Mouse (Mus musculus) midbrain, embryonic 11.5 days (tissue): ENCODE data around the gene Zfp266. TPM values are rescaled to one million over a fixed set of nuclear protein-coding genes. Genes with fewer than 3 reads are reported as not detected.
"Not testable (repeated sequence)": the region's sequence is repeated elsewhere in the genome, so short reads cannot be mapped to it uniquely, and the experiment has no call there.

Source experiments
- ATAC-seq: fragments of 200-750 bp; cut with Nextera tagmentation; 2 replicates; pipeline ENCODE4 v1.8.0; 2017; ENCODE audit warnings: moderate TSS enrichment, moderate library complexity; ENCODE audit not compliant: low FRiP score
- DNase-seq: peaks from one replicate; pipeline ENCODE4 v3.0.0; 2015; ENCODE audit warnings: low spot score; ENCODE audit errors: missing footprints
- H3K27ac ChIP-seq: fragments of 300-500 bp; sonication (generic); 2 replicates; pipeline ENCODE4 v1.5.1; 2014; ENCODE audit warnings: low read depth, low read length
- H3K27me3 ChIP-seq: fragments of 300-500 bp; sonication (generic); 2 replicates; pipeline ENCODE4 v1.6.1; 2014; ENCODE audit warnings: mild to moderate bottlenecking, low read length, moderate library complexity, mixed read lengths; ENCODE audit not compliant: control insufficient read depth, insufficient read depth
- H3K36me3 ChIP-seq: fragments of 300-500 bp; sonication (generic); 2 replicates; pipeline ENCODE4 v1.6.1; 2014; ENCODE audit warnings: mild to moderate bottlenecking, low read length, moderate library complexity, mixed read lengths; ENCODE audit not compliant: control insufficient read depth, insufficient read depth
- H3K4me1 ChIP-seq: fragments of 300-500 bp; sonication (generic); 2 replicates; pipeline ENCODE4 v1.6.1; 2014; ENCODE audit warnings: low read length; ENCODE audit not compliant: control insufficient read depth, insufficient read depth
- H3K4me2 ChIP-seq: fragments of 300-500 bp; sonication (generic); 2 replicates; pipeline ENCODE4 v1.6.1; 2014; ENCODE audit warnings: mild to moderate bottlenecking, moderate library complexity
- H3K4me3 ChIP-seq: fragments of 300-500 bp; sonication (generic); 2 replicates; pipeline ENCODE4 v1.5.1; 2014; ENCODE audit warnings: low read depth, low read length
- H3K9ac ChIP-seq: fragments of 300-500 bp; sonication (generic); 2 replicates; pipeline ENCODE4 v1.6.1; 2014; ENCODE audit warnings: low read length
- H3K9me3 ChIP-seq: fragments of 300-500 bp; sonication (generic); 2 replicates; pipeline ENCODE4 v1.6.1; 2016; ENCODE audit warnings: low read length; ENCODE audit not compliant: control insufficient read depth
- WGBS: fragments of 180-500 bp; shearing (Covaris S2); extraction: QIAGEN DNeasy Blood & Tissue Kit; methylation state at CpG from one replicate; pipeline ENCODE4 v1.1.7; 2014; 5-methylcytosine and 5-hydroxymethylcytosine counted together
- polyA plus RNA-seq: library from polyadenylated mRNA; unstranded; fragments of >200 nt; fragmentation: Nextera tagmentation; extraction: Ambion mirVana; gene quantifications from 2 replicates; pipeline ENCODE4 v1.2.1, GENCODE M21; 2014

Zfp266 gene
- 127 and 140 TPM in 2 replicates for polyA plus RNA-seq

DNA sequence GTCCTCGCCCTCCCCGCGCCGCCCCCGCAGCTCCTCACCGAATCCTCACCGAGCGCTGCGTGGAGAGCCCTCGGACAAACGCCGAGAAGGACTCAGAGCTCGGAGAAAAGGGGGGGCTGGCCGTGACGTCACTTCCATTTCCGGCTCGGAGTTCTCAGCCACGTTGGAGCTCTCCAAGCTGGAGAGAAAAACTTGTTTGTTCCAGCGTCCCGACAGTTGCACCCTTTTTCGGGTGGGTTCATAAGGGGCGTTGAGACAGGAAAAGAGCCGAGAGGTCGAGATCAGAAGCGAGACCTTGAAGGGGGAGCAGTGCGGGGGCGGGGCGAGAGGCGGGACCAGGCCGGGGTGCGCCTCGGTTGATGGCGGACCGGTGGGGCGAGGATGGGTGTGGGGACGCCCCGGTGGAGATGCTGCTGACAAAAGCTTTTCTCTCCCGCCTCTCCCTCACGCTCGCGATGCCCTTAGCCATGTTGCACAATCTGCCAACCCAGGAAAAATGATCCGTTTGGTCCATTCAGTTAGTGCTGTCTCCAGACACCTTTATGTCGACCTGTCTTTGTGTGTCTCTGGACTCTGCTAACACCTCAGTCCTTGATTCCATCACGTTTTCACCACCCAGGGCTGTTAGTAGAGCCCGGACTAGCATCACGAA, at the start of gene Zfp266:
TSS of gene Zfp266 (minus strand) at position 112 of the 652 bp plus-strand sequence.
- peak within 1 kb of the TSS; percentile 86 for H3K4me2 ChIP-seq
- ATAC-seq (peak; percentile 93), DNase-seq (peak; percentile 100)
- H3K4me3 ChIP-seq, result peak within 1 kb of the TSS; percentile 69
- peaks cover 11% of the 10 kb centered on the region for H3K4me1 ChIP-seq
- no peaks in the 10 kb centered on the region for H3K36me3 ChIP-seq
- H3K27ac ChIP-seq, result peak within 1 kb of the TSS; percentile 90
- no peaks in the 10 kb centered on the region for H3K27me3 ChIP-seq
- H3K9me3 ChIP-seq, result no peaks in the 10 kb centered on the region
- peak within 1 kb of the TSS; percentile 91 for H3K9ac ChIP-seq
- WGBS, result under 1% methylated on average over 45 of the region's 46 CpGs

DNA sequence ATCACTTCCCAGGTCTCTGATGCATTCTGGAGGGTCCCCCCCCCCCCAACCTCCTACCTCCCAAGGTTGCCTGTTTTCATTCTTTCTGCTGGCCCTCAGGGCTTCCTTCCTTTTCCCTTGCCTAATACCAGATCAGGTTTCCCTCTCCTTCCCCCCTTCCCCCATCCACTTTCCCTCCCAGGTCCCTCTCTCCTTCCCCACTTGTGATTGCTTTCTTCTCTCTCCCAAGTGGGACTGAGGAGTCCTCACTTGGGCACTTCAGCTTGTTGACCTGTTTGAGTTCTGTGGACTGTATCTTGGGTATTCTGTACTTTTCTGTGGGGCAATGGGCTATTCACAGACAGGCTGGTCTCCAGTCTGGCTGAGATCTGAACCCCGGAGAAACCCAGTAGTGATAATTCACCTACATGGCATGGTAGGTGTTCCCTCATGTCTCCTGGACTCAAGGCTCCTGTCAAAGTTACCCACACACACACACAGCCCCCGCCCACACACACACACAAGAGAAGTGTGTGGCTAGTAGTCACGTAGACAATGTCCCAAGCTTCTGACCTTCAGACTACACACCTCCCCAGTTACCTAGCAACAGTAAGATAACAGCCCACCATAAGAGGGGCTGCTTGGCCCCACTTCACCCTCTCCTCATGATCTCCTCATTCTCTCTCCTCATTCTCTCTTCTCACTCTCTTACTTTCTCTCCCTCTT, 44.3 kb upstream of the Zfp266 start:
- 73% methylated on average over 3 of the region's 3 CpGs for WGBS
- H3K27me3 ChIP-seq, DNase-seq, H3K9ac ChIP-seq, H3K27ac ChIP-seq, H3K4me1 ChIP-seq, H3K36me3 ChIP-seq, ATAC-seq, H3K9me3 ChIP-seq, H3K4me2 ChIP-seq, H3K4me3 ChIP-seq: not testable (repeated sequence)

DNA sequence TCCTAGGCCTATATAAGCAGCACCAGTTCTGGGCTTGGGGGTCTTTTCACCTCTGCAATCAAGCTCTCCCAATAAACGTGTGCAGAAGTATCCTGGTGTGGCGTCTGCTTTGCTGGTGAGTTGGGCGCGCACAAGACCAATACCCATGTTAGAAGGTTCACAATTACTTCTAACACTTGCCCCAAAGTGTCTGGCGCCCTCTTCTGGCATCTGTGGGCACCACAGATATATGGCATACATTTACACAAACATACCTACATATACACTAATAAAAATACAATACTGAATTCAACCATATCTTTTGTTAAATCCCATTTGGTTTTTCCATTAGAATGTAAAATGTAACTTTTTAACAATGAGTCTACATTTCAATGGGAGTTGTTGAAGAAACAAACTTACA, 41.0 kb upstream of the Zfp266 start:
- no peak overlapping the region for H3K4me2 ChIP-seq
- DNase-seq, result no peak
- no peaks in the 10 kb centered on the region for H3K36me3 ChIP-seq
- H3K27ac ChIP-seq, result no peak overlapping the region
- no peaks in the 10 kb centered on the region for H3K27me3 ChIP-seq
- no peak for ATAC-seq
- no peaks in the 10 kb centered on the region for H3K4me1 ChIP-seq
- 86% methylated on average over 5 of the region's 5 CpGs for WGBS
- H3K4me3 ChIP-seq, result no peak overlapping the region
- no peaks in the 10 kb centered on the region for H3K9me3 ChIP-seq
- H3K9ac ChIP-seq, result no peak overlapping the region

DNA sequence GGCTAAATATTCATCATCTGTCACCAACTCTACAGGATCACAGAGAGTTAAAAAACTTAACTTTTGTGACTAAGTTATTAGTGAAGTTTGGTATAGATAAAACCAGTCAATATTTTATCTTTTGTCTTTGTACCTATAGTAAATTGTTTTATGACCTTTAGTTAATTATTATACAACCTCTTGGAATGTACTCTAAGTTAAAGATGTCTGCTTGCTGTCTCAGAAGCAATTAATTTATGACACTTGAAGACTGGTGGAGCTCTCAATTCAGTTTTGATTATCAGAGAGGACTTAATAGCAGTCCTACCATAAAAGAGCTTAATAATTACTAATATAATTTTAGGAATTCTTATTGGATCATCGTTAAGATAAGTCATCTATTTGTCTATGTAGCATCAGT, 31.5 kb upstream of the Zfp266 start:
- ATAC-seq, result no peak
- H3K9me3 ChIP-seq, result no peaks in the 10 kb centered on the region

DNA sequence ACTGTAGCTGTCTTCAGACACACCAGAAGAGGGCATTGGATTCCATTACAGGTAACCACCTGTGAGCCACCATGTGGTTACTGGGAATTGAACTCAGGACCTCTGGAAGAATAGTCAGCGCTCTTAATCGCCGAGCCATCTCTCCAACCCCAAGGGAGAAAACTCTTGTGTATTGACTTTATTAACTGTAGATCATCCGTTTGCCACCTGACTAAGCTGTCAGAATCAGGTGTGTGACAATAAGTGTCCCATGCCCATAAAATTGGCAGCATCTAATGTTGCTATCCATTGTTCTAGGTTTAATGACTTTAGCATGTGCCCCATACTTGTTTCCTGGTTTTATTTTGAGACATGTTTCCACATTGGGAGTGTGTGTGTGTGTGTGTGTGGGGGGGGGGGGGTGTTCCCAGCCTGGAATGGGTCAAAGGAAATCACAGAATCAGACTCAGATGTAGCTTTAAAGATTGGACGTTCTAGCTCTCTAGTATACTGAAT, 30.6 kb upstream of the Zfp266 start:
- WGBS, result 65% methylated on average over 5 of the region's 5 CpGs
- H3K27me3 ChIP-seq, result no peaks in the 10 kb centered on the region
- no peak overlapping the region for H3K4me3 ChIP-seq
- no peak overlapping the region for H3K4me2 ChIP-seq
- H3K27ac ChIP-seq, result no peak overlapping the region
- H3K9ac ChIP-seq, result no peak overlapping the region
- ATAC-seq (no peak), DNase-seq (no peak)
- no peaks in the 10 kb centered on the region for H3K36me3 ChIP-seq
- no peaks in the 10 kb centered on the region for H3K4me1 ChIP-seq
- H3K9me3 ChIP-seq, result no peaks in the 10 kb centered on the region

More for the DNA sequence above, 31.5 kb upstream of the Zfp266 start:
- Histone ChIP-seq H3K9ac (no peak overlapping the region), H3K4me3 (no peak overlapping the region), H3K4me2 (no peak overlapping the region), H3K4me1 (no peaks in the 10 kb centered on the region), H3K36me3 (no peaks in the 10 kb centered on the region), H3K27me3 (no peaks in the 10 kb centered on the region), H3K27ac (no peak overlapping the region)
- no peak for DNase-seq
- 69% methylated on average over 1 of the region's 1 CpGs for WGBS

DNA sequence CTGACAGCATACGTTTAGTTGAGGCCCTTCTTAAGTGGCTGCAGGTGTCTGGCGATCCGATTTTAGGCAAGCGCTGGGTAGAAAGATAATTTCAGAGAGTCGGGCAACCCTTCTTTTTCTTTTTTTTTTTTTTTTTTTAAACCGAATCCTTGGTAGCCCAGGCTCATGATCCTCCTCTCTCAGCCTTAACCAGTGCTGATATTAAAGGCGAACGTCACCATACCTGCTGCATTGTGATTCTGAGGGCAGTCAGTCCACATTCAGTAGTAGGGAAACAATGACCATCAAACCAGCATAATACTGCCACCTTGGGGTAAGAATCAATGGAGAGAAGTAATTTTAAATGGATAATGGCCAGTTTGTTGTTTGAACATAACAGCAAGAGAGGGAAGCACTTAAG, 23.9 kb upstream of the Zfp266 start:
- peak overlapping the region; percentile 31 for H3K4me3 ChIP-seq
- no peaks in the 10 kb centered on the region for H3K36me3 ChIP-seq
- ATAC-seq (no peak), DNase-seq (peak; percentile 85)
- 24% methylated on average over 8 of the region's 8 CpGs for whole genome bisulfite sequencing
- no peaks in the 10 kb centered on the region for H3K27me3 ChIP-seq
- no peaks in the 10 kb centered on the region; the same call in 1 of the 2 replicates for H3K4me1 ChIP-seq
- H3K9ac ChIP-seq, result peak overlapping the region; percentile 72
- H3K9me3 ChIP-seq, result no peaks in the 10 kb centered on the region
- H3K27ac ChIP-seq, result peak overlapping the region; percentile 88; the same call in 1 of the 2 replicates
- H3K4me2 ChIP-seq, result peak overlapping the region; percentile 64

DNA sequence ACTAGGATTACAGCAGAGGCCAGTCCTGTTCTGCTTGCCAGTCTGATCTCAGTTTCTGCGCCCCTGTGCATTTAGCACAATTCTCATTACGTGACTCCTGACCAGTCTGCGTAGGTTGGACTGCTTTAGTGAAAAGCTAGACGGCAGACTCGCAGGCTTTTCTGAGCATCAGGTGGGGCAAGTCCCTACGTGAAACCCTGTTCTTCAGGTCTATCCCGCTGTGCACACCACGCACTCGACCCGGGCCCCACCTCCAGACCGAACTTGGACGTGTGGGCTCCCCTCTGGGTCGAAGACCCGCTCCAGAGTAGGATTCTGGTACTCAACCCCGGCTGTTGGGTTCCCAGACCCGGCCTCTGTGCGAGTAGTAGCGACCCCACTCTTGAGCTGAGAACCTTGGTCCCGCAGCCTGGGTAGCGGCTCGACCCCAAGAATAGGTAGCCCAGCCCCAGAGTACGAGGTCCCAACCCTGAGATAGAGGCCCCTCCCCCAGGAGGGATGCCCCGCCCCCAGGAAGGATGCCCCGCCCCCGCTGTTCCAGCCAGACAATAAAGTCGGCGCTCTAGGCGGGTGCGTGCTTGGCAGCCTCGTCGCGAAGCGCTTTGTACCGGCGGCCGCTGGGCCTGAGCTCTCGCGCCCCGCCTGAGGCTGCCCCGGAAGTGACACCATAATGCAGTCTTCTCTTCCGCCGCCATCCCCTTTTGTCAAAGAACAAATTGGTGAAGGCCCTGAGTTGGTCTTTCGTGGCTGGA, 23.0 kb upstream of the Zfp266 start:
- no peaks in the 10 kb centered on the region for H3K36me3 ChIP-seq
- no peaks in the 10 kb centered on the region for H3K27me3 ChIP-seq
- H3K9me3 ChIP-seq, result no peaks in the 10 kb centered on the region
- 2% methylated on average over 43 of the region's 43 CpGs for WGBS
- peak overlapping the region; percentile 64 for H3K4me2 ChIP-seq
- H3K27ac ChIP-seq, result peak overlapping the region; percentile 88
- H3K4me1 ChIP-seq, result no peaks in the 10 kb centered on the region; the same call in 1 of the 2 replicates
- peak; percentile 99 for DNase-seq
- H3K4me3 ChIP-seq, result peak overlapping the region; percentile 31
- H3K9ac ChIP-seq, result peak overlapping the region; percentile 72
- peak; percentile 98 for ATAC-seq

DNA sequence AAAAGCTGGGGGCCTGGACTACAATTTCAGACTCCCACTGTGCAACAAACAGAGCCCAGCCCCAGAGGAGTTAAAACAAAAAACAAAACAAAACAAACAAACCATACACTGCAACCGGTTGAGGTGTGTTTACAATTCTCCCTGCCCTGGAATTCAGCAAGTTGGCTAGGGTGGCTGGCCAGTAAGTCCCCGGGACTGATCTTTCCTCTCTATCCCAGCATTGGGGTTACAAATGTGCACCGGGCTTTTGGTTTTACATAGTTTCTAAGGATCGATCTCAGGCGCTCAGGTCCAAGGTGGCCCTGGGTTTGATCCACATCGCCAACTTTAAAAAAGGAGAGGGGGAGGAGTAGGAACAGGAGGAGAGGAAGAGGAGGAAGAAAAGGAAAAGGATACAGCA, 22.3 kb upstream of the Zfp266 start:
- Histone ChIP-seq H3K9me3 (no peaks in the 10 kb centered on the region), H3K4me1 (no peaks in the 10 kb centered on the region; the same call in 1 of the 2 replicates), H3K36me3 (no peaks in the 10 kb centered on the region), H3K4me2 (no peak overlapping the region), H3K9ac (peak overlapping the region; percentile 6; the same call in 1 of the 2 replicates), H3K27me3 (no peaks in the 10 kb centered on the region), H3K27ac (no peak overlapping the region), H3K4me3 (no peak overlapping the region)
- ATAC-seq (no peak), DNase-seq (peak; percentile 86)
- 29% methylated on average over 6 of the region's 6 CpGs for WGBS
